Mouse (Mus musculus): ENCODE results near the gene Prkcz. TPM values are rescaled to one million over a fixed set of nuclear protein-coding genes. Genes with fewer than 3 reads are reported as not detected.

Gene Prkcz
- polyA plus RNA-seq, 1 experiment from 2014 or later = 17.6 TPM

DNA sequence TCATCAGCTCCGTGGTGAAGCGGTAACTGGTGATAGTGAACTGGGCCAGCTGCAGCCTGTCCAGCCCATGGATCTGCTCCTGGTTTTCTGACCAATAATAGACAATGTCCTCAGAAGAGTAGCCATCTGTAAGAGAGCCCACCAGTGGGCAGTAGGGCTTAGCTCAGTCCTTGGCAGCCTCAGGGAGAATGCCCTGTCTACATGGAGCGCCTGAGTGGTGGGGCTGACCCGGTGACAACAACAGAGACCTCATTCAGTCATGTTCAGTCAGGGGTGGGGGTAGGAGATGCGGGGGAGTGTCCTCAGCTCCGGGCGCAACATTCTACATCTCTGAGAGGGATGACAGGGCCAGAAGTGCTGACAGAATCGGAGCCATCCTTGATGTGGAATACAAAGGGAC, 26.0 kb upstream of the Prkcz start:
- Histone ChIP-seq H3K9ac (ENCODE audit: low read length) (no peak overlapping the region), H3K4me1 (ENCODE audit: control insufficient read depth, insufficient read depth, low read length) (peaks cover under 1% of the 10 kb centered on the region; the same call in 1 of the 2 replicates), H3K4me3 (ENCODE audit: low read depth, low read length) (no peak overlapping the region), H3K27ac (ENCODE audit: low read depth, low read length) (no peak overlapping the region), H3K4me2 (no peak overlapping the region), H3K27me3 (ENCODE audit: control insufficient read depth, insufficient read depth, low read length) (no peaks in the 10 kb centered on the region), H3K36me3 (ENCODE audit: control insufficient read depth, insufficient read depth, low read length) (no peaks in the 10 kb centered on the region), H3K9me3 (ENCODE audit: control insufficient read depth, low read length) (no peaks in the 10 kb centered on the region)
- no peak for ATAC-seq (ENCODE audit: low FRiP score)
- WGBS = 85% methylated on average over 8 of the region's 8 CpGs
- no peak for DNase-seq (ENCODE audit: low spot score, missing footprints)

DNA sequence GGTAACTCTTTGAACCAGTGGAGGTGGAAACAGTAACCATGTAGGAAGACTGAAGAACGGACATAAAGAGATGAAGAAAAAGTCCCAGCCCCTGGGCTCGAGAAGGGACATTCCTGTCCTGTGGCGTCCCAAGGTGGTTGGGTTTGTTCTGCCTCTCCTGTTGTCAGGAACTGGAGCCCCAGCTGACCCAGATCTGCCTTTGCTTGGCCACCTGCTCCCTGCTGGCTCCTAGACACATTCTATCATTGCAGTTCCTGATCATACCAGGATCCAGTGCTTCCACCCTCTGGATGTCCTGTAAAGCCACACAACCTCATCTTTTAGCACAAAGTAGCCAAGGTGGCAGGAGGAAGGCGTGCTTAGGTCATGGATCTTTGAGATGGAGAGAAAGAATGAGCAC, 22.2 kb upstream of the Prkcz start:
- H3K27ac ChIP-seq (ENCODE audit: low read depth, low read length) = no peak overlapping the region

DNA sequence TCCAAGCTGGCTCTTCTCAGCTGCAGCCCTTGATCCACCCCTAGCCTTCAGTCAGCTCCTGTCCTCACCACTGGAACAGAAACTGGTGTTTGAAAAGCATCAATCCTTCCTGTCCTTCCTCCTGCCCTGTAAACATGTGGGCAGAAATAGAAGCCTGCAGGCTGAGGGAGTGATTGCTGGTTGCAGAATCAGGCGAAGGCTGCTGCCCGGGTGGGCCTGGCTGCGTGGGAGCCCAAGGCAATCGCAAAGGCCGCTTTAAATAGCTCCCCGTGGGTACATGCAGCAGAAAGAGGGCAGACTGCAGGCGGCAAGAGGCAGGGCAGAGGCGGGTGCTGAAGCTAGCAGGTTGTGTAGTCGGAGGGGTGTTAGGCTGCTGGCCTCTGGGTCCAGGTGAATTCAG, 21.6 kb upstream of the Prkcz start:
- H3K4me2 ChIP-seq = no peak overlapping the region
- DNase-seq (ENCODE audit: low spot score, missing footprints) (no peak), ATAC-seq (ENCODE audit: low FRiP score) (no peak)
- peaks cover 3% of the 10 kb centered on the region; the same call in 1 of the 2 replicates for H3K4me1 ChIP-seq (ENCODE audit: control insufficient read depth, insufficient read depth, low read length)
- no peaks in the 10 kb centered on the region for H3K9me3 ChIP-seq (ENCODE audit: control insufficient read depth, low read length)
- no peaks in the 10 kb centered on the region for H3K36me3 ChIP-seq (ENCODE audit: control insufficient read depth, insufficient read depth, low read length)
- 17% methylated on average over 9 of the region's 9 CpGs for WGBS
- H3K27ac ChIP-seq (ENCODE audit: low read depth, low read length) = no peak overlapping the region
- H3K4me3 ChIP-seq (ENCODE audit: low read depth, low read length) = no peak overlapping the region
- H3K9ac ChIP-seq (ENCODE audit: low read length) = no peak overlapping the region
- no peaks in the 10 kb centered on the region for H3K27me3 ChIP-seq (ENCODE audit: control insufficient read depth, insufficient read depth, low read length)

More for the DNA sequence above, 22.2 kb upstream of the Prkcz start:
- H3K9ac ChIP-seq (ENCODE audit: low read length) = no peak overlapping the region
- H3K4me2 ChIP-seq = no peak overlapping the region
- peaks cover 3% of the 10 kb centered on the region; the same call in 1 of the 2 replicates for H3K4me1 ChIP-seq (ENCODE audit: control insufficient read depth, insufficient read depth, low read length)
- no peaks in the 10 kb centered on the region for H3K27me3 ChIP-seq (ENCODE audit: control insufficient read depth, insufficient read depth, low read length)
- no peaks in the 10 kb centered on the region for H3K9me3 ChIP-seq (ENCODE audit: control insufficient read depth, low read length)
- 77% methylated on average over 4 of the region's 4 CpGs for WGBS
- no peak overlapping the region for H3K4me3 ChIP-seq (ENCODE audit: low read depth, low read length)
- no peaks in the 10 kb centered on the region for H3K36me3 ChIP-seq (ENCODE audit: control insufficient read depth, insufficient read depth, low read length)
- ATAC-seq (ENCODE audit: low FRiP score) (no peak), DNase-seq (ENCODE audit: low spot score, missing footprints) (no peak)

DNA sequence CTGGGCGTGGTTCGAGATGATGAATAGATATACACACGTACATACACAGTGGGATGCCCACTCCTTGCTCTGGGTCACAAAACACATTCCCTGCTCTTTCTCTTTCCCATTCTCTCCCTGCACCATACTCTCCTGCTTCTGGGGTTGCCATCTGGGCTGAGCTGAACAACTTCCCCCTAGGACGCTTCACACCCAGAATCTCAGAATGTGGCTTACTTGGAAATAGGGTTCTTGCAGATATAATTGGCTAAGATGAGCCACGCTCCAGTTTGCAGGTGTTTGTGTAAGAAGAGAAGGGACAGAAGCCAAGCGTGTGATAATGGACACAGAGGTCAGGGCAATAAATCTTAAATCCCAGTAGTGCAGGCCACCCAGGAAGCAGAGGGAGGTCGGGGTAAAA, 20.8 kb upstream of the Prkcz start:
- Histone ChIP-seq H3K9ac (ENCODE audit: low read length) (no peak overlapping the region), H3K36me3 (ENCODE audit: control insufficient read depth, insufficient read depth, low read length) (no peaks in the 10 kb centered on the region), H3K9me3 (ENCODE audit: control insufficient read depth, low read length) (no peaks in the 10 kb centered on the region), H3K27me3 (ENCODE audit: control insufficient read depth, insufficient read depth, low read length) (no peaks in the 10 kb centered on the region), H3K4me1 (ENCODE audit: control insufficient read depth, insufficient read depth, low read length) (peaks cover 3% of the 10 kb centered on the region; the same call in 1 of the 2 replicates), H3K27ac (ENCODE audit: low read depth, low read length) (no peak overlapping the region), H3K4me3 (ENCODE audit: low read depth, low read length) (no peak overlapping the region), H3K4me2 (no peak overlapping the region)
- no peak for DNase-seq (ENCODE audit: low spot score, missing footprints)
- no peak for ATAC-seq (ENCODE audit: low FRiP score)
- WGBS = 56% methylated on average over 7 of the region's 7 CpGs

DNA sequence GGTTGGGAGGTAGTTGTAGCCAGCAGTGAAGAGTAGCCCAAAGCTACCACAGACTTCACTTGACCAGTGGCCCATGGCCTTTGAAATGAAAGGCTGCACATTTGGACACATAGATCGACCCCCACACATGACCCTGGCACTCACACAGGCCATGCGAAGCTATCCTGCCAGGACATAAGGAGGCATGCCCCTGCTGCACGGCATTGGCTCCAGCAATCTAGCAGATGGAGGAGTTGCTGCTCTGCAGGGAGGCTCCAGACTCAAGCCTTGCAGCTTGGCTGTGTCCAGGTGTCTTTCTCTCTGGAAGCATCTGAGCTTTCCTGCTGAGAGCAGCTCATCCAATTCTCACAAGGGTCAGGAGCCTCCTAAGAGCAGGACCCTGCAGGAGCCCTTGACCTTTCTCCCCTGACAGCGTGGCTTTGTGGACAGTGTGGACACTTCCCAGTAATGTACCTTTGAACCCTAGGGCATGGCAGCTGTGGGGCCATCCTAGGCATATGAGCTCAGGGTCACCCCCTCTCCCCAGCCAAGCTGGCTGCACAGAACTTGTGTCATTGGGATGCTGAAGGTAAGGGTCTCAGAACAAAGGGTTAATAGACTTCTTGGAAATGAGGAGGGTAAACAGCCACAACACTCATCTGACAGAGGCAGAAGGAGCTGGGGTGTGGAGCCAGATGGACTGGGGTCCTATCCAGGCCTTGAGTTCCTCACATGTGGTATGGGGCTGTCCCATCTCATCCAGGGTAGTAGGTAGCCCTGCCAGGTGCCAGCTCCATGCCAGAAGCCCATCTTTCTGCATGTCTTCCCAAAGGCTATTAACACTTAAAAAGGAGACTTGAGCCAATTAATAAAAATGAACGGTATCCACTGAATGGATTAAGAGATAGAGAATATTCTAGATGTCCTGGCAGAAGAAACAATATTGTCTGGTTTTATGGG, 10.9 kb upstream of the Prkcz start:
- WGBS = 75% methylated on average over 5 of the region's 5 CpGs
- H3K27ac ChIP-seq (ENCODE audit: low read depth, low read length) = no peak overlapping the region
- no peaks in the 10 kb centered on the region for H3K36me3 ChIP-seq (ENCODE audit: control insufficient read depth, insufficient read depth, low read length)
- no peak for DNase-seq (ENCODE audit: low spot score, missing footprints)
- no peaks in the 10 kb centered on the region for H3K4me1 ChIP-seq (ENCODE audit: control insufficient read depth, insufficient read depth, low read length)
- no peak overlapping the region for H3K4me3 ChIP-seq (ENCODE audit: low read depth, low read length)
- no peaks in the 10 kb centered on the region for H3K9me3 ChIP-seq (ENCODE audit: control insufficient read depth, low read length)
- H3K27me3 ChIP-seq (ENCODE audit: control insufficient read depth, insufficient read depth, low read length) = no peaks in the 10 kb centered on the region
- H3K4me2 ChIP-seq = no peak overlapping the region
- no peak for ATAC-seq (ENCODE audit: low FRiP score)
- H3K9ac ChIP-seq (ENCODE audit: low read length) = no peak overlapping the region

DNA sequence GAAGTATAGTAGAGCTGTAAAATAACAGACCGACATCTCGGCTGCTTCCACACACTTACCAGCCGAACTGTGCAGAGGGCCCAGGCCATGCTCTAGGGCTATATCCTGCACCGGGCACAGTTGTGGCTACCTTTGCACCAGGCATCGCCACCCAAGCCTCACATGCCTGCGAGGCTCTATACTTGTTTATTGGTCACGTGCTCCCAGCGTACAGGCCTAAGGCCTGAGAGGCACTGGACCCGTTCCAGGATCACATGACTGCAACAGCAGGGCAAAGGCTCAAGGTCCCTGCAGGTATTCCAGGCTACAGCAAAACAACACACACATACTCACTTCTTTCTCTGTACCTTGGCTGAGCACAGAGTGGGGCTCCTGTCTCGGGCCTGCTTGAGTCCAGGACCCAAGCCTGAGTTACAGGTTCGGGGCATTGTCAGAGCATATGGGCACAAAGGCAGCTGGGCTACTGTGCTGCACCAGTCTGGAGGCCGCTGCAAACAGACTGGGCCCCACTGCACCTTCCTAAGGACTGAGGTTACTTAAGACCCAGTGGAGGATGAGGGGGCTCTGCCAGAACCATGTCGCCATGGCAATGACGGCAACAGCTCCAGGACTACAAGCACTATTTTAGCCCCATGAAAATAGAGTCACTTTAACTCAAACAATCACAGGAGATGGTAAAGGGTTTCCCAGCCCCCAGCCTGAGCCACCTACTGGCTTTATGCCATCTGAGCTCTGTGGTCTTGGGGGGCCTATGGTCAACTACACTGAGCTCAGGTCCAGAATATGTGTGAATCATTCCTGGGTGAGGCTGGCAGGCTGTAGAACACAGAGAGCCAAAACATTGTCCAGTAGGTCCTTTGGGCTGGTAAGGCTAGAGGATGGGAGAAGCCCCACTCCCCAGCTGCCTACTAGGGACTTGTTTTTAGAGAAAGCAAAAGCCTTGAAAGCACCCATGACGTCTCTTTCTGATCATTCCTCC, 9.9 kb upstream of the Prkcz start:
- Histone ChIP-seq H3K4me3 (ENCODE audit: low read depth, low read length) (no peak overlapping the region), H3K4me1 (ENCODE audit: control insufficient read depth, insufficient read depth, low read length) (no peaks in the 10 kb centered on the region), H3K27me3 (ENCODE audit: control insufficient read depth, insufficient read depth, low read length) (no peaks in the 10 kb centered on the region), H3K36me3 (ENCODE audit: control insufficient read depth, insufficient read depth, low read length) (no peaks in the 10 kb centered on the region), H3K27ac (ENCODE audit: low read depth, low read length) (no peak overlapping the region), H3K4me2 (no peak overlapping the region), H3K9ac (ENCODE audit: low read length) (no peak overlapping the region), H3K9me3 (ENCODE audit: control insufficient read depth, low read length) (no peaks in the 10 kb centered on the region)
- WGBS = 89% methylated on average over 15 of the region's 15 CpGs
- no peak for DNase-seq (ENCODE audit: low spot score, missing footprints)
- ATAC-seq (ENCODE audit: low FRiP score) = no peak

DNA sequence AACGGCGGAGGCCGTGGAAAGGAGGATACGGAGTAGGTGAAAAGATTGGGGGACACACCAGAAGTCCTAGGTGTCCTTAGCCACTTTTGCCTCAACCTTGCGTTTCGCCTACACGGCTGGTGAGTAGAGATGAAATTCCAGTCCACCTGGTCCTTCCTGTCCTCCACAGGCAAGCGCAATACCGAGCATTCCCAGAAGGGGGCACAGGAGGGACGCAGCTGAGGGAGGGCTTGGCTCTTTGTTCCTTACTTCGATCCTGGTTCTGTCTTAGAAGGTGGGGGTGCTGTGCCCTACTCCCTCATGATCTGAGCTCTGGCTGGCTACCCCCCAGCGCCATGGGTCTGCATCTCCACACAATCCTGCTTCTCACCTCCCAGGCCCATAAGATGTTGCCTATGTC, 7.5 kb upstream of the Prkcz start:
- no peaks in the 10 kb centered on the region for H3K27me3 ChIP-seq (ENCODE audit: control insufficient read depth, insufficient read depth, low read length)
- peak; percentile 98 for DNase-seq (ENCODE audit: low spot score, missing footprints)
- H3K27ac ChIP-seq (ENCODE audit: low read depth, low read length) = no peak overlapping the region
- no peaks in the 10 kb centered on the region for H3K36me3 ChIP-seq (ENCODE audit: control insufficient read depth, insufficient read depth, low read length)
- H3K9ac ChIP-seq (ENCODE audit: low read length) = peak overlapping the region; percentile 16; the same call in 1 of the 2 replicates
- no peaks in the 10 kb centered on the region for H3K9me3 ChIP-seq (ENCODE audit: control insufficient read depth, low read length)
- ATAC-seq (ENCODE audit: low FRiP score) = peak; percentile 38; the same call in 1 of the 2 replicates
- H3K4me3 ChIP-seq (ENCODE audit: low read depth, low read length) = no peak overlapping the region
- no peak overlapping the region for H3K4me2 ChIP-seq
- H3K4me1 ChIP-seq (ENCODE audit: control insufficient read depth, insufficient read depth, low read length) = no peaks in the 10 kb centered on the region
- 21% methylated on average over 12 of the region's 12 CpGs for WGBS

DNA sequence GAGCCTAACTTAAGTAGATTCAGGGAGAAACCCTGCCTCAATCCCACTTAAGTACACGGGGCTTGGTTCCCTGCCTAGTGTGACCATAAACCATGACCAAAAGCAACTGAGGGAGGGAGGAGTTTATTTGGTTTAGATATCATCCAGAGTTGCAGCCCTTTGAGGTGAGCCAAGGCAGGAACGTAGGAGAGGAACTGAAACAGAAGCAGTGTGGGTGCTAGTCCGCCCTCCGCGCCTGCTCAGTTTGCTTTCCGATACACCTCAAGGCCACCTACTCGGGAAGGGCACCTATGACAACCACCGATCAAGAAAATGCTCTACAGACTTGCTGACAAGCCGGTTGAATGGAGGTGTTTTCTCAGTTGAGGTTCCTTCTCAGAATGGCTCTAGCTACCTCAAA, 6.6 kb upstream of the Prkcz start:
- Histone ChIP-seq H3K9me3 (ENCODE audit: control insufficient read depth, low read length) (no peaks in the 10 kb centered on the region), H3K27ac (ENCODE audit: low read depth, low read length) (no peak overlapping the region), H3K36me3 (ENCODE audit: control insufficient read depth, insufficient read depth, low read length) (no peaks in the 10 kb centered on the region), H3K4me3 (ENCODE audit: low read depth, low read length) (no peak overlapping the region), H3K4me1 (ENCODE audit: control insufficient read depth, insufficient read depth, low read length) (no peaks in the 10 kb centered on the region), H3K27me3 (ENCODE audit: control insufficient read depth, insufficient read depth, low read length) (peaks cover 5% of the 10 kb centered on the region), H3K4me2 (no peak overlapping the region), H3K9ac (ENCODE audit: low read length) (no peak overlapping the region)
- DNase-seq (ENCODE audit: low spot score, missing footprints) (no peak), ATAC-seq (ENCODE audit: low FRiP score) (no peak)
- 92% methylated on average over 9 of the region's 9 CpGs for WGBS
